Mouse (Mus musculus) heart, adult 2 months (tissue): ENCODE results near the gene Dmrt3.

Experiments used
- CTCF ChIP-seq: fragments of 200-600 bp; IDR thresholded peaks from 2 replicates; pipeline ENCODE4 v1.8.1; 2022; ENCODE audit warnings: antibody characterized with exemption, mild to moderate bottlenecking, moderate library complexity
- EP300 ChIP-seq: fragments of 200-500 bp; IDR thresholded peaks from 2 replicates; pipeline ENCODE4 v1.6.1; 2011; ENCODE audit warnings: low read depth, low read length, control low read depth; ENCODE audit not compliant: insufficient read depth
- POLR2A ChIP-seq: fragments of 200-500 bp; IDR thresholded peaks from 2 replicates; pipeline ENCODE4 v1.6.1; 2011; ENCODE audit warnings: mild to moderate bottlenecking, low read depth, low read length, control low read depth; ENCODE audit not compliant: insufficient read depth

- TF ChIP-seq CTCF (no peak), POLR2A (no peak), EP300 (no peak)
Observed at GRCm38 (mm10) chr19:25564430-25564829, 45.7 kb upstream of the Dmrt3 start.
